Mouse (Mus musculus) megakaryocyte, embryonic 14.5 days (primary cell): ENCODE results near the gene Gdap1l1. TPM values are rescaled to one million over a fixed set of nuclear protein-coding genes. Genes with fewer than 3 reads are reported as not detected.

Experiments
- H3K27me3 ChIP-seq: replicated peaks from 2 replicates; pipeline ENCODE3; 2012; ENCODE audit warnings: inconsistent platforms
- H3K36me3 ChIP-seq: replicated peaks from 2 replicates; pipeline ENCODE3; 2012; ENCODE audit warnings: low read length, inconsistent platforms, mixed read lengths
- H3K4me1 ChIP-seq: 2 replicates; pipeline ENCODE4 v1.6.1; 2012; ENCODE audit warnings: inconsistent platforms
- H3K4me3 ChIP-seq: replicated peaks from 2 replicates; pipeline ENCODE3; 2012; ENCODE audit warnings: moderate library complexity, mild to moderate bottlenecking, inconsistent platforms
- H3K9me3 ChIP-seq: 2 replicates; pipeline ENCODE4 v1.6.1; 2012; ENCODE audit warnings: inconsistent platforms
- FLI1 ChIP-seq: IDR thresholded peaks from 2 replicates; pipeline ENCODE4 v1.6.1; 2012; ENCODE audit warnings: low read length, inconsistent platforms, mixed read lengths
- GATA1 ChIP-seq: IDR thresholded peaks from 3 replicates; pipeline ENCODE4 v1.6.1; 2012; ENCODE audit warnings: mixed read lengths, low read length, inconsistent platforms, borderline replicate concordance
- polyA plus RNA-seq: library from polyadenylated mRNA; stranded (reverse); fragments of >175 nt; gene quantifications from 2 replicates; pipeline ENCODE4 v1.2.3, GENCODE M21; 2012; ENCODE audit warnings: low replicate concordance; ENCODE audit not compliant: insufficient read depth

Gene Gdap1l1
- polyA plus RNA-seq: 0.47 TPM in 1 of 2 replicates, not detected in the other

DNA sequence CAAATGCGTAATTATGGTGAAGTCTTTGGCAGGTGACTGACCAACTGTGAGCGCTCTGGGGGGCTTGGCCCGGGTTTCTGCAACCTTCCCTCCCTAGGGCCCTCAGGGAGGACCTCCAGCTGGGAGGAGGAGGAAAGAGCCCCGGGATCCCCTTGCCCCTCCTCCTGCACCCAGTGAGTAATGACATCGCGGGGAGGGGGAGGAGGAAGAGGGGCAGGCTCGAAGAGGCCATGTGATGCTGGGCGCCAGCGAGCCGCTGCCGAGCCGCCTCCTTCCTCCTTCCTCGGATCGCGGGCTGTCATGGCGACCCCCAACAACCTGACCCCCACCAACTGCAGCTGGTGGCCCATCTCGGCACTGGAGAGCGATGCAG lies at the start of gene Gdap1l1:
Gene Gdap1l1, plus strand, starts transcription at position 231 of the 373 bp plus-strand sequence.
- TF ChIP-seq FLI1 (no peak), GATA1 (no peak)
- Histone ChIP-seq H3K27me3 (peaks cover 61% of the 10 kb centered on the region), H3K4me3 (peak within 1 kb of the TSS; percentile 74), H3K4me1 (peaks cover 23% of the 10 kb centered on the region), H3K36me3 (no peaks in the 10 kb centered on the region), H3K9me3 (no peaks in the 10 kb centered on the region)

DNA sequence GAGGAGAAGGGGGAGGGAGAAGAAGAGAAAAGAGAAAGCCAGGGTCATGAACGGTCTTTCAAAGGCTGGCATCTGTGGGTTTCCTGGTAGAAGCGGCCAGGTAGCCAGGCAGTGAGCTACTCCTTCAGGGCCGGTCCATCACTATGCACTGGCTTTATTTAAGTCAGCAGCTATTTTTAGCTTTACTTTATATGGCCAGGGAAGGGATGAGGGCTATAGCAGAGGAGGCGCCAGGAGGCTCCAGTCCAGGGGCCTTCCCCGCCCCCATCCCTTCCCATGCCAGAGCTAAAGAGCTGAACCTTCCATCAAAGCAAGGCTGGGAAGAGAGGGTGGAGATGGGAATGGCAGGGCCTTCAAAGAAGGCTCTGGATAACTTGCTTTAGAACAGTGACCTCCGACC lies 45.8 kb upstream of the Gdap1l1 start:
- H3K4me1 ChIP-seq: no peaks in the 10 kb centered on the region
- TF ChIP-seq FLI1 (no peak), GATA1 (no peak)
- H3K27me3 ChIP-seq: peaks cover 58% of the 10 kb centered on the region
- no peaks in the 10 kb centered on the region for H3K9me3 ChIP-seq
- no peak overlapping the region for H3K4me3 ChIP-seq
- no peaks in the 10 kb centered on the region for H3K36me3 ChIP-seq

DNA sequence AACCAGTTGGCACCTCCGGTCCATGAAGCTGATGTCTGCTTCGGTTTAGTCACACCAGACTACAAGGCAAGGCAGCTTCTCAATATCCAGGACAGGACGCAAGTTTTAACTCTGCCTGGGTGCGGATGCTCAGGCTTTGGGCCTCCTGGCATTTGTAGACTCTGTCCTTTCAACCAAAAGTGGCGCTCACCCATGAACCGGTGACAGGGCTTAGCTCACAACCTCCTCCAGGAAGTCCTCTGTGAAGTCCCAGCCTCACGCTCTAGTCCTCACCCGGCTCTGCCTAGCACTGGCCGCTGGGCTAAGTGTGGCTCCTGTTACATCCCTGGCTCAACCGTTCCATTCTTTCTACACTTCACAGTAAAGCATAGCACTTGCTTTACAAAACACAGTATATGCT lies 45.0 kb upstream of the Gdap1l1 start:
- Histone ChIP-seq H3K4me3 (no peak overlapping the region), H3K27me3 (peaks cover 66% of the 10 kb centered on the region)
- TF ChIP-seq GATA1 (no peak), FLI1 (no peak)

DNA sequence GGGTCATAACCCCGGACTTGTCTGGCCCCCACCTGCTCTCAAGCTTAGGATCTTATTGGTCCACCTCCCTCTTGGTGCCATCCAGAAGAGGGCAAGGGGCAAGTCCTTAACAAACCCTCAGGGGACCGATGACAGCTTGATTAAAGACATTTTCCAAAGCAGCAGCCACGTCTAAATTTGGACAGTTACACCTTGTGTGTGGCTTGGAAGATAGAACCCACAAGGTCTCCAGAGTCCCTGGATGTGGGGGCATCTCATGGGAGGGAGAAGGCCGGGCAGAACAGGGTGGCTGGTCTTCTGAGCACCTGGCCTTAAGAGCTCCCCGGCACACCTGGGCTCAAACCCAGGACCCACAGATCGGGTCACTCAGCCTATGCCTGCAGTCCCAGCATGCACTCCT lies 44.3 kb upstream of the Gdap1l1 start:
- H3K4me3 ChIP-seq: no peak overlapping the region
- no peak for TF ChIP-seq GATA1
- no peak for TF ChIP-seq FLI1
- no peaks in the 10 kb centered on the region for H3K36me3 ChIP-seq
- peaks cover 70% of the 10 kb centered on the region for H3K27me3 ChIP-seq
- no peaks in the 10 kb centered on the region for H3K9me3 ChIP-seq
- H3K4me1 ChIP-seq: no peaks in the 10 kb centered on the region

More for the DNA sequence above, 45.0 kb upstream of the Gdap1l1 start:
- Histone ChIP-seq H3K9me3 (no peaks in the 10 kb centered on the region), H3K36me3 (no peaks in the 10 kb centered on the region), H3K4me1 (no peaks in the 10 kb centered on the region)

DNA sequence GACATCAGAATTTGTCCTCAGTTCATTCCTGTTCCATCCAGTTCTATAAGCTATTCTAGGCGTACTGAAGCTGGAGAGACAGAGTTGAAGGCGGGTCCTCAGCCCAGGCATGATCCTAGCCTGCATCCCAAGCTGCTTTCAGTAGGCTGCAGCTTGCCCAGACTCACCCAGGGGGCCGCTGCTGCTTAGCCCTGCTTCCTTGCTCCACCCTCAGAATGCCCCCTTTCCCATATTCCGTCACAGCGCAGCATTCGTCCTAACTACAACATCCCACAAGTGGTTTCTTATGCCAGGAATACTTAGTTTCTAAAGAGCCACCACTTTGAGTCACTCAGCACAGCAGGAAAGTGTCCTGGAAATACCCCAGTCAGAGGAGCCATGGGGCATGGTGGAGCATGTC lies 43.3 kb upstream of the Gdap1l1 start:
- TF ChIP-seq GATA1: no peak
- TF ChIP-seq FLI1: no peak
- Histone ChIP-seq H3K4me1 (no peaks in the 10 kb centered on the region), H3K27me3 (peaks cover 73% of the 10 kb centered on the region), H3K36me3 (no peaks in the 10 kb centered on the region), H3K4me3 (no peak overlapping the region), H3K9me3 (no peaks in the 10 kb centered on the region)

DNA sequence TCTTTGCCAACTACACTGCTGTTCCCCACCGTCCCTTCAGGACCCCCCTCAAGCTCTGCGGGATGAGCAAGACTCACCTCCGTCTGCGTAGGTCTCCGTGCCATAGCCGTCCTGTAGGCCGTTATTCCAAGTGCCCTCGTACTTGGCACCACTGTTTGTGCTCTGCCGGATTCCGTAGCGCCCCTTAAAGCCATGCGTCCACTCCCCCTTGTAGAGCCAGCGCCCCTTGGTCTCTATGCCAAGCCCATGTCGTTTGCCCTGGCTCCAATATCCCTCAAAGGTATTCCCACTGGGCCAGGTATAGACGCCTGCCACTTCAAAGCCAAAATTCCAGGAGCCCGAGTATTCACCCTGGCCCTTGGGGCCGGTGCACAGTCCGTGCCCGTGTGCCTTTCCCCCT lies 41.2 kb upstream of the Gdap1l1 start:
- no peaks in the 10 kb centered on the region for H3K4me1 ChIP-seq
- no peak for TF ChIP-seq GATA1
- TF ChIP-seq FLI1: no peak
- peaks cover 59% of the 10 kb centered on the region for H3K27me3 ChIP-seq
- no peaks in the 10 kb centered on the region for H3K9me3 ChIP-seq
- H3K4me3 ChIP-seq: no peak overlapping the region
- no peaks in the 10 kb centered on the region for H3K36me3 ChIP-seq

DNA sequence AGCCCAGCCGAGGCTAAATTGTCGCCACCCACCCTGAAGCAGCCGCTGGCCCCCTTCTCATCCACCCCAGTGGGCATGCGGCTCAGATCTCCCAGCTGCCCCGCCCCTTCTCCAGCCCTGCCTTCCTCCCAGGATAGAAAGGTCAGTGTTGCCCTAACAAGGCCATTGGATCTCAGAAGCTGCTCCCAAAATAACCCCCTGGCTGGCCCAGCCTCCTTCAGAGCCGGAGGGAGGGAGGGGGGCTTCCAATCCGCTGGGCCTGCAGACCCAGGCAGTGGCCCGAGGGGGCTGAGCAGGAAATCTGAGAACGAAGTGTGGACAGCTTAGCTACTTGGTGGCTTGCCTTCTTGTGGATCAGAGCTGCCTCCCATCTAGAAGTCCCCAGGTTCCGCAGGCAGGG lies 40.4 kb upstream of the Gdap1l1 start, which contains the start of gene Jph2:
Gene Jph2, minus strand, starts transcription at position 89 of the 400 bp plus-strand sequence.
- H3K27me3 ChIP-seq: peaks cover 56% of the 10 kb centered on the region
- no peak within 1 kb of the TSS for H3K4me3 ChIP-seq
- H3K4me1 ChIP-seq: no peaks in the 10 kb centered on the region
- no peaks in the 10 kb centered on the region for H3K36me3 ChIP-seq
- TF ChIP-seq GATA1 (no peak), FLI1 (no peak)
- no peaks in the 10 kb centered on the region for H3K9me3 ChIP-seq

DNA sequence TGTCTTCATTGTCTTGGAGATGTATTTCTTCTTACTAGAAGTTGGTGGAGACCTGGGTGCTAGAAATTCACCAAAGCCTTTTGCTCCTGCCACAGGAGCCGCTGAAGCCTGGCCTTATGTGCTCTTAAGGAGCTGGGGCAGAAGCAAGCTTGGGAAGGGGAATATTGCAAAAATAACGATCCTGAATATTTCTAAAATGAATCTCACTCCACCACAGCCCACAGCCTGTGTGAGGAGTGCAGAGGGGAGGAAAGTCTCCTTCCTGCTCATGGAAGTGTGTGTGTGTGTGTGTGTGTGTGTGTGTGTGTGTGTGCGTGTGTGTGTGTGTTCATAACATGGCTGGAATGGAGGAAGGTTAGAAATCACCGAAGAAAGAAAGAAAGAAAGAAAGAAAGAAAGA lies 39.5 kb upstream of the Gdap1l1 start:
- peaks cover 48% of the 10 kb centered on the region for H3K27me3 ChIP-seq
- no peak for TF ChIP-seq FLI1
- TF ChIP-seq GATA1: no peak

DNA sequence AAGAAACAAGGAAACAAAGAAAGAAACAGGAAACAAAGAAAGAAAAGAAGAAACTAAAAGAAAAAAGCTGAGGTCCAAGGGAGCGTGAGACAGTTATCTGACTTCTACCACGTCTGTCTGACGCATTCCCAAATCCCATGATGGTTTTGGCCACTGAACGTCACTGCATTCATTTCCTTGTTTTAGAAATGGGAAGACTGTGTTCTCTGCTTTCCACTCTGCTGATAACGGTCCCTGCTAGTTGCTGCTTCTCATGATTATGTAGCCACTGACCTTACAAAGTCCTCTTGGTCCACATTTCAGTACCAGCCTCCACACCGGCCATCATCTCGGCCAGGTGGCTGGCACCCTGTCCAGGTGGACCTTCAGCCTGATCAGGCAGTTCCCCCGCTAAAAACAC lies 39.1 kb upstream of the Gdap1l1 start:
- no peak for TF ChIP-seq GATA1
- no peak for TF ChIP-seq FLI1
- Histone ChIP-seq H3K27me3 (peaks cover 44% of the 10 kb centered on the region), H3K9me3 (no peaks in the 10 kb centered on the region), H3K4me3 (no peak overlapping the region), H3K36me3 (peaks cover 3% of the 10 kb centered on the region), H3K4me1 (no peaks in the 10 kb centered on the region)

More for the DNA sequence above, 39.5 kb upstream of the Gdap1l1 start:
- Histone ChIP-seq H3K4me3 (no peak overlapping the region), H3K36me3 (no peaks in the 10 kb centered on the region), H3K9me3 (no peaks in the 10 kb centered on the region), H3K4me1 (no peaks in the 10 kb centered on the region)

DNA sequence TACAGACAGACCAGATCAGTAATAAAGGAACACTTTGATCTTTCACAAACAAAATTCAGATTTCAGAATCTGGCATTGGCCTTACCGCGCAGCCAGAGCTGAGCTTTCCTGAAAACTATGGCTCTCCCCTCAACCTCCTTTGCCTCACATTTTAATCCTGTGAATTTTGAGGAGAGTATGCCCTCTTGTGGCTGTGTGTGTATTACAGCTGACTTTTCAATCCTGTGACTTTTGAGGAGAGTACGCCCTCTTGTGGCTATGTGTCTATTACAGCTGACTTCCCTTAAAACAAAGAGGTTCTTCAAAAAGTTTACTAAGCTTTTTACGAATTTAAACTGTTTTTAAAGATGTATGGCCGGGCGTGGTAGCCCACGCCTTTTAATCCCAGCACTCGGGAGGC lies 37.1 kb upstream of the Gdap1l1 start:
- no peak overlapping the region for H3K4me3 ChIP-seq
- peaks cover 17% of the 10 kb centered on the region for H3K36me3 ChIP-seq
- peaks cover 28% of the 10 kb centered on the region for H3K27me3 ChIP-seq
- no peaks in the 10 kb centered on the region for H3K4me1 ChIP-seq
- TF ChIP-seq GATA1 (no peak), FLI1 (no peak)
- no peaks in the 10 kb centered on the region for H3K9me3 ChIP-seq
